Mouse (Mus musculus) spleen, postnatal 0 days (tissue): ENCODE data around the gene Fyb. TPM values are rescaled to one million over a fixed set of nuclear protein-coding genes. Genes with fewer than 3 reads are reported as not detected.

Experiments
- polyA plus RNA-seq: library from polyadenylated mRNA; unstranded; fragments of >200 nt; fragmentation: Nextera tagmentation; extraction: Ambion mirVana; gene quantifications from 2 replicates; pipeline ENCODE4 v1.2.1, GENCODE M21; 2015

Gene Fyb
- 69.6 and 71.4 TPM in 2 replicates for polyA plus RNA-seq

GRCm38 (mm10) chr15:6522653-6523167 lies at the start of gene Fyb:
Fyb (plus strand) TSS chr15:6522853.

GRCm38 (mm10) chr15:6707936-6708525 lies 185.4 kb downstream of the Fyb start, which contains the start of gene Rictor:
Rictor (plus strand) TSS chr15:6708379.

Other genes starting within 250 kb of the Fyb start
- gene Dab2, start 223.1 kb upstream of the Fyb start, polyA plus RNA-seq: 13.0 and 17.4 TPM in 2 replicates
- gene C9, start 77.5 kb upstream of the Fyb start, polyA plus RNA-seq: not detected in 2 replicates
- gene Rictor, start 185.5 kb downstream of the Fyb start, polyA plus RNA-seq: 25.2 and 27.7 TPM in 2 replicates